In the genomic region with DNA sequence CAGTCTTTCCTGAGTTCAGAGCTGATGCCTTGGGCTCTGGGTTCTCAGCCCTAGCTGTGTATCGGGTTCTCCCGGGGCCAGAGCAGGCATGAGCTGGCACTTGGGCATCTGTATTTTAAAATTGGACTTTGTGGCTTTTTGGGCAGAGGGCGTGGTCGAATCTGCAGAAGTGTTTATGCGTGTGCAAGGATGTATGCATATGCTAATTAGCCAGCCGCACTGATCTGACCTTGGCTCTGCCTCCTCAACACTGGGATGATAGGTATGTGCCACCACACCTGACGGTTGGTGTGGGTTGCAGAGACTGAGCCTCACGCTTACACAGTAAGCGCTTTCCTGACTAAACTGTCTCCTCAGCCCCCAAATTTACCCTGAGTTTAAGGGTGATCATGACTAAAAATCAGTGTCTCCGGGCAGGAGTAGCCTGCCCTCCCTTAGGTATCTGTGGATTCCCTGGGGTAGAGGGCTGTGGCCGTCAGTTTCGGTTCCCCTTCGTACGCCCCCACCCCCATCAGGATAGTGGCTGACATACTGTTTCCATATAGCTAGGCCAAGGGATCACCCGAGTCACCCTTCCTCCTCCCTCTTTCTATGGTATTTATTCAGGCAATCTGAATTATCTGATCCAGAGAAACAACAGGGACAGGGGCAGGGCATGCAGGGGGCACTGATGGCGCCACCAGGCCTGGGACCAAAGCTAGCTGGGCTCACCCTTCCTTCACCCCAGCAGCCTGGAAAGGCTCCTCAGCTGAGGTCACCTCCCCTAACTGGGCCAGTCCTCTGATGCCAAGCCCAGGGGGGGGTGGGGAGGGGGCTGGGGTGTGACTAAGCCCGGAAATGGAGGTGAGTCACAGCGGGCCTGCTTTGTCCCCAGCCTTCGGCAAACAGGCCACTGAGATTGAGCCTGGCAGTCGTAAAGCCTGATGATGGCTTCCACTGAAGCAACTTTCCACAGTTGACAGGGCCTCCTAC, we compare ENCODE assay signal across 9 mouse cellular contexts. TPM values are rescaled to one million over a fixed set of nuclear protein-coding genes. Genes with fewer than 3 reads are reported as not detected.
DNase-seq lines count a peak whose midpoint lies in the region; ATAC-seq and TF ChIP-seq lines count a peak whose summit lies in the region.
"Had no signal": no experiment of that assay in that cellular context is flagged by ENCODE, and none has a peak within 500 bp of the region (broad histone marks: within the 10 kb centered on the region; RNA-seq: fewer than 3 reads in every experiment).

No protein-coding gene starts in this region.

- intact Hi-C loops in left cerebral cortex, postnatal 14 days (cut with DNase I), result no loop called here

- TF ChIP-seq EP300 in heart, postnatal 0 days (IDR thresholded peaks at IDR 0.05; ENCODE audit: low read depth), result no peak

- no peak for TF ChIP-seq POLR2A in spleen, adult 2 months (IDR thresholded peaks at IDR 0.05; ENCODE audit: low read depth, low read length)

- TF ChIP-seq CTCF in spleen, adult 2 months (IDR thresholded peaks at IDR 0.05; ENCODE audit: extremely low read depth, insufficient read depth, insufficient read length, insufficient replicate concordance), result no peak
- TF ChIP-seq CTCF in heart, postnatal 0 days (IDR thresholded peaks at IDR 0.05; ENCODE audit: low read depth), result no peak

- WGBS in spleen, adult 2 months, result 33% methylated on average over 20 of the region's 20 CpGs
- WGBS in heart, postnatal 0 days, result 56% methylated on average over 20 of the region's 20 CpGs

- no peak overlapping the region for H3K4me2 ChIP-seq in heart, postnatal 0 days (ENCODE audit: low read depth, low read length)
- H3K4me2 ChIP-seq: lung, embryonic 14.5 days had no signal

- no peaks in the 10 kb centered on the region for H3K36me3 ChIP-seq in spleen, adult 2 months (ENCODE audit: control insufficient read depth, insufficient read depth, low read length)
- H3K36me3 ChIP-seq in heart, postnatal 0 days (replicated peaks; ENCODE audit: control insufficient read depth, insufficient read depth, low read length), result no peaks in the 10 kb centered on the region

- no peaks in the 10 kb centered on the region for H3K27me3 ChIP-seq in spleen, adult 2 months (ENCODE audit: control insufficient read depth, insufficient read depth, low read length)
- H3K27me3 ChIP-seq in heart, postnatal 0 days (ENCODE audit: control insufficient read depth, insufficient read depth, low read length), result no peaks in the 10 kb centered on the region

- peaks cover 13% of the 10 kb centered on the region; the same call in 1 of the 2 replicates for H3K4me1 ChIP-seq in spleen, adult 2 months (ENCODE audit: control insufficient read depth, insufficient read depth, insufficient read length)
- H3K4me1 ChIP-seq in heart, postnatal 0 days (ENCODE audit: control insufficient read depth, insufficient read depth), result peaks cover 52% of the 10 kb centered on the region

- peak overlapping the region; percentile 30; the same call in 1 of the 2 replicates for H3K9ac ChIP-seq in heart, postnatal 0 days (replicated peaks; ENCODE audit: low read depth, low read length)
- H3K9ac ChIP-seq: lung, embryonic 14.5 days had no signal

- peak overlapping the region; percentile 22; the same call in 1 of the 2 replicates for H3K27ac ChIP-seq in spleen, adult 2 months (ENCODE audit: insufficient read depth, low read length)
- H3K27ac ChIP-seq in heart, postnatal 0 days (ENCODE audit: low read depth), result peak overlapping the region; percentile 97

- H3K4me3 ChIP-seq in spleen, adult 2 months (ENCODE audit: extremely low read depth, insufficient read depth, insufficient read length), result no peak overlapping the region
- H3K4me3 ChIP-seq in heart, postnatal 0 days (ENCODE audit: low read depth, low read length), result no peak overlapping the region

- ATAC-seq in heart, postnatal 0 days (ENCODE audit: insufficient read depth, low read depth), result peak; percentile 40

- no peaks in the 10 kb centered on the region for H3K9me3 ChIP-seq in heart, postnatal 0 days (replicated peaks; ENCODE audit: control insufficient read depth, low read length)

- peak in 1 of 2 experiments; percentile 45 for DNase-seq in spleen, adult 2 months (ENCODE audit: low read depth in 1 of 2, low spot score in 2 of 2)
- no peak for DNase-seq in spleen, postnatal 14 days (ENCODE audit: low spot score in 2 of 2)
- peak; percentile 72 for DNase-seq in adrenal gland, adult 8-10 months
- DNase-seq in heart, postnatal 0 days (ENCODE audit: low spot score), result peak; percentile 68
- DNase-seq in urinary bladder, postnatal 14 days (ENCODE audit: low spot score), result peak; percentile 73
- DNase-seq in ovary, adult 18-20 months (ENCODE audit: low spot score), result no peak
- no peak for DNase-seq in layer of hippocampus, adult 9-10 months (ENCODE audit: low spot score)
- no peak for DNase-seq in left cerebral cortex, postnatal 14 days (ENCODE audit: low spot score in 2 of 2)
- DNase-seq: lung, embryonic 14.5 days had no signal

RNA-seq across cellular contexts. Expression of a gene that starts 7.3 kb away (rescaled TPM):
- 4.7 TPM in 2 replicates for polyA plus RNA-seq in spleen, adult 2 months (2012; rRNA removed)
- 10 to 100 TPM; 10.0 to 18.9 (median 13.6) TPM for total RNA-seq in adrenal gland, adult 8-10 months (2022)
- 27.0 and 38.9 TPM in 2 replicates for total RNA-seq in heart, postnatal 0 days (2014; rRNA removed; ENCODE audit: low replicate concordance)
- polyA plus RNA-seq in heart, postnatal 0 days (2015; fragmentation: Nextera tagmentation; extraction: Ambion mirVana), result 14.5 and 16.3 TPM in 2 replicates
- total RNA-seq in left cerebral cortex, postnatal 14 days (2021), result 10 to 100 TPM; 14.1 to 14.7 TPM

RNA-seq across cellular contexts. Expression of a gene that starts 7.3 kb away (rescaled TPM):
- polyA plus RNA-seq in spleen, adult 2 months (2012; rRNA removed), result 17.9 and 22.5 TPM in 2 replicates
- total RNA-seq in adrenal gland, adult 8-10 months (2022), result 100 to 1,000 TPM; 114 to 181 (median 146) TPM
- total RNA-seq in heart, postnatal 0 days (2014; rRNA removed; ENCODE audit: low replicate concordance), result 16.3 and 20.0 TPM in 2 replicates
- polyA plus RNA-seq in heart, postnatal 0 days (2015; fragmentation: Nextera tagmentation; extraction: Ambion mirVana), result 21.6 and 22.2 TPM in 2 replicates
- 10 to 100 TPM; 71.3 to 71.5 TPM for total RNA-seq in left cerebral cortex, postnatal 14 days (2021)

RNA-seq across cellular contexts. Expression of a gene that starts 21.9 kb away (rescaled TPM):
- 10.3 and 11.2 TPM in 2 replicates for polyA plus RNA-seq in spleen, adult 2 months (2012; rRNA removed)
- 10 to 100 TPM; 75.2 to 90.2 (median 86.0) TPM for total RNA-seq in adrenal gland, adult 8-10 months (2022)
- 9.0 and 11.0 TPM in 2 replicates for total RNA-seq in heart, postnatal 0 days (2014; rRNA removed; ENCODE audit: low replicate concordance)
- polyA plus RNA-seq in heart, postnatal 0 days (2015; fragmentation: Nextera tagmentation; extraction: Ambion mirVana), result 3.2 and 3.3 TPM in 2 replicates
- 10 to 100 TPM; 43.7 to 45.4 TPM for total RNA-seq in left cerebral cortex, postnatal 14 days (2021)

RNA-seq across cellular contexts. Expression of a gene that starts 38.1 kb away (rescaled TPM):
- 2.3 and 3.0 TPM in 2 replicates for polyA plus RNA-seq in spleen, adult 2 months (2012; rRNA removed)
- 1 to 10 TPM; 6.1 to 9.3 (median 8.6) TPM for total RNA-seq in adrenal gland, adult 8-10 months (2022)
- total RNA-seq in heart, postnatal 0 days (2014; rRNA removed; ENCODE audit: low replicate concordance), result 1.6 and 1.7 TPM in 2 replicates
- polyA plus RNA-seq in heart, postnatal 0 days (2015; fragmentation: Nextera tagmentation; extraction: Ambion mirVana), result 4.2 and 4.9 TPM in 2 replicates
- total RNA-seq in left cerebral cortex, postnatal 14 days (2021), result 10 to 100 TPM; 15.4 TPM

Comparison
In these comparisons a context has a peak if more than half of its experiments do, and no peak if none do; other contexts are left out.
1. DNase-seq: peak in adrenal gland, adult 8-10 months (single experiment), heart, postnatal 0 days (single experiment) and urinary bladder, postnatal 14 days (single experiment); none in spleen, postnatal 14 days (0 of 2), ovary, adult 18-20 months (single experiment), layer of hippocampus, adult 9-10 months (single experiment) and left cerebral cortex, postnatal 14 days (0 of 2).